Mouse (Mus musculus) adrenal gland, postnatal 10 days (tissue): ENCODE measurements around the gene Dpp9. TPM values are rescaled to one million over a fixed set of nuclear protein-coding genes. Genes with fewer than 3 reads are reported as not detected.

ENCODE experiments used
- DNase-seq: peaks from one replicate; pipeline ENCODE4 v3.0.0; 2021; ENCODE audit warnings: mixed read lengths
- microRNA-seq: library from miRNA; unstranded; fragments of <30 nt; microRNA quantifications from one replicate; pipeline ENCODE4 v1.2.0, GENCODE M21; 2021
- total RNA-seq, 2 experiments: library from RNA; stranded (reverse); gene quantifications; 2 replicates each; pipeline ENCODE4 v1.2.3; 2021

Gene Dpp9
- total RNA-seq, 2 experiments from 2014 or later = 28.8 to 30.1 TPM

DNA sequence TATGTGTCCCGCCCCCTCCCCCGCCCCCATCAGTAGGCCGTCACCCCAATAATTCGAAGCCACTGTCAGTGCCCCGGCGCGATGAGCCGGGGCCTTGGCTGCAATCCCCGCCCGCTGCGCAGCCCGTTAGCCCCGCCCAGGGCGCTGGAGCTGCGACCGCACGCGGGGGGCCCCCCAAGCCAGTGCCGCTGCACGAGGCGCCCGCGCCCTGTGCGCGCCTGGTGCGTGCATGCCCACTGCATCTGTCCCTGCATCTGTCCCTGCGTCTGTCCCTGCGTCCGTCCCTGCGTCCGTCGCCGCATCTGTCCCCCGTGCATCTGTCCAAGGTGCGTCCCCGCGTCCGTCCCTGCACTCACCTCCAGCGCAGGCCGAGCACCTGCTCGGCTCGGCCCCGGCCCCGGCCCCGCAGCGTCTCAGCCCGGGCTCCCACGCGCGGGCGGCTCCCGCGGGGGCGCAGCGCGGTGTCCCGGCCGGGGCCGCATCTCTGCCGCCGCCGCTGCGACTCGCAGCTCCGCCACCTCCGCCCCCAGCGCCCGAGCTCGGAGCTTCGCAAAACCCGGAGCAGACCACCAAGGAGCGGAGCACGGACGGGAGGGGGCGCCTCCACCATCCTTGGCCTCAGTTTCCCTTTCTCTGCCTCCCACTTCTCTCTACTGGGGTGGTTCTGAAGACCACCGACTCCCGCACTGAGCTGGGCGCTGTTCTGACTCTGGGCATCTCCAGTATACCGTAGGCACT, 78.7 kb downstream of the Dpp9 start, which contains the start of gene Sema6b:
Gene Sema6b, minus strand, starts transcription at position 486 of the 738 bp plus-strand sequence.
- peak; percentile 82 for DNase-seq

DNA sequence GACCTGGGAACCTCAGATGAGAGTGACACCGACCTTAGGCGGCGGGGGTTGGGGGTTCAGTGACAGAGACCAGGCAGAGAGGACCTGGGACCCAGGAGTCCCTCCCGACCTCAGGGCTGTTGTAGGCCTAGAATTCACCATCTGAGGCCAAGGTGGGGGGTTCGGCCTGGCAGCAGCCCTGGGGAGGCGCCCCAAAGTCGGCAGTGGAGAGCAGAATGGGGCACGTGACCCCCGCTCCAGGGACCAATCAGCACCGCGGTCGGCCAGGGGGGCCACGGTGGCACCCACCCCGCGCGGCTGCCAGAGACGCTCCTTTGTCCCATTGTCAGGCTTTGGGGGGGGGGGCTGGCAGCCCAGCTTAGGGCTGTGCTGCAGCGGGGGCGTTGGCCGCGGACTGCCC, 79.3 kb downstream of the Dpp9 start:
- DNase-seq = peak; percentile 10

DNA sequence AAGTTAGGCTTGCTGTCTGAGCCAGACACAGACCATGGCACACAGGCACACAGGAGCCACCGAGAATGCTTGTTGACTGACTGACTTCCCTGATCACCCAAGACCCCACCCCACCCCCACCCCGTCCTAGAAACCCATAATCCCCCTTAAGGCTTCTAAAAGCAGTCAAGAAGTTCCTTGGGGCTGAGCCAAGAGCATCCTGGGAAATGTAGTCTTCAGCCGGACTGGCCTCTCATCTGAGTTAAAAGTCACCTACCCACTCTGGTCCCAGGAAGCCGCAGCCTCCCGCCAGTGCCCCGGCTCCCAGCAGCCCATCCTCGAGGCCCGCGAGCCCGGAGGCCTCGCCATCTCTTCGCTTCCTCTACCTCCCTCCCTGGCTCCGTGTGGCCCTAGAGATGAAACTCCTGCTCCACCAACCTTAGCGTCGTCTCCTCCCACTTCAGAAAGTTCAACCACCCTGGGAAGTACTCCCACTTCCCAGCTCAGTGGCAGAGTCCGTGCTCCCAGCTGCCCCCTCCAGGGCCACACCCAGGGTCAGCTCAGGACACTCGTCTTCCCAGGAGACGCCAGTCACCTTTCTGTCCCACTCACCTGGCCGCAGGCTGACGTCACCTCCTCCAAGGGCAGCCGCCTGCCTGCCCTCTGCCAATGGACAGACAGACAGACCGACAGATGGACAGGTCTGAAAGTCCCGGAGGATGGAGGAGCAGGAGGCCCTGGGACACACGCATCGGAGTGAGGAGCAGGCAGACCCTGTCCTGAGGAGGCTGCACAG, 80.7 kb downstream of the Dpp9 start:
- peak; percentile 22 for DNase-seq

Small RNA genes lying within 50 kb of the gene (microRNA-seq; reads per million reads assigned to microRNA genes)
- gene Gm44397 (not detected), gene Mir7b (4,437 reads per million, percentile 88 among the genes with 10 or more reads in this experiment)

Other genes starting within 250 kb of the Dpp9 start
- 1 to 10 TPM; 1.6 to 3.8 TPM for gene Shd, start 248.4 kb downstream of the Dpp9 start, total RNA-seq
- gene Fsd1, start 232.4 kb downstream of the Dpp9 start, total RNA-seq = 1 to 10 TPM; 1.4 to 3.7 TPM
- gene Stap2, start 213.3 kb downstream of the Dpp9 start, total RNA-seq = 10 to 100 TPM; 15.2 to 17.2 TPM
- 10 to 100 TPM; 77.0 to 91.2 TPM for gene Mpnd, start 213.2 kb downstream of the Dpp9 start, total RNA-seq
- gene Sh3gl1, start 182.3 kb downstream of the Dpp9 start, total RNA-seq = 10 to 100 TPM; 49.3 to 50.7 TPM
- gene Chaf1a, start 178.5 kb downstream of the Dpp9 start, total RNA-seq = 10 to 100 TPM in 1 of 2 experiments, 1 to 10 TPM in 1; 8.4 to 10.9 TPM
- gene Ubxn6, start 143.9 kb downstream of the Dpp9 start, total RNA-seq = 10 to 100 TPM; 77.5 to 78.9 TPM
- 10 to 100 TPM; 45.3 to 54.0 TPM for gene Hdgfl2, start 139.3 kb downstream of the Dpp9 start, total RNA-seq
- gene Plin4, start 109.1 kb downstream of the Dpp9 start, total RNA-seq = 10 to 100 TPM; 75.7 to 89.2 TPM
- gene Plin5, start 101.3 kb downstream of the Dpp9 start, total RNA-seq = 100 to 1,000 TPM; 102 to 111 TPM
- gene Lrg1, start 96.9 kb downstream of the Dpp9 start, total RNA-seq = 10 to 100 TPM; 41.0 to 55.6 TPM
- 10 to 100 TPM; 13.3 to 14.9 TPM for gene Sema6b, start 78.6 kb downstream of the Dpp9 start, total RNA-seq
- 10 to 100 TPM in 1 of 2 experiments, 1 to 10 TPM in 1; 9.5 to 11.0 TPM for gene Tnfaip8l1, start 56.4 kb downstream of the Dpp9 start, total RNA-seq
- gene Mydgf, start 35.0 kb downstream of the Dpp9 start, total RNA-seq = 10 to 100 TPM; 55.6 to 61.9 TPM
- 10 to 100 TPM; 27.8 to 38.0 TPM for gene Fem1a, start 37.9 kb upstream of the Dpp9 start, total RNA-seq
- gene Ticam1, start 57.9 kb upstream of the Dpp9 start, total RNA-seq = 10 to 100 TPM; 16.6 to 18.1 TPM
- gene Plin3, start 74.0 kb upstream of the Dpp9 start, total RNA-seq = 10 to 100 TPM; 96.0 to 97.9 TPM
- gene Arrdc5, start 81.4 kb upstream of the Dpp9 start, total RNA-seq = not detected
- gene Uhrf1, start 84.4 kb upstream of the Dpp9 start, total RNA-seq = 10 to 100 TPM; 28.5 to 34.8 TPM
- 10 to 100 TPM; 35.0 to 41.8 TPM for gene Kdm4b, start 107.2 kb upstream of the Dpp9 start, total RNA-seq